Mouse (Mus musculus) forebrain, postnatal 0 days (tissue): ENCODE measurements around the gene Nus1. TPM values are rescaled to one million over a fixed set of nuclear protein-coding genes. Genes with fewer than 3 reads are reported as not detected.

ENCODE experiments used
- ATAC-seq: fragments of 200-750 bp; cut with Nextera tagmentation; 2 replicates; pipeline ENCODE4 v1.8.0; 2017; ENCODE audit warnings: mild to moderate bottlenecking, moderate library complexity
- DNase-seq: peaks from one replicate; pipeline ENCODE4 v3.0.0-alpha.2; 2015
- H3K27ac ChIP-seq: fragments of 300-500 bp; sonication (generic); 2 replicates; pipeline ENCODE4 v1.5.1; 2014; ENCODE audit warnings: low read depth, mild to moderate bottlenecking, antibody characterized with exemption, low read length, moderate library complexity, mixed read lengths
- H3K27me3 ChIP-seq: fragments of 300-500 bp; sonication (generic); 2 replicates; pipeline ENCODE4 v1.6.1; 2014; ENCODE audit warnings: mild to moderate bottlenecking, low read length, mixed read lengths; ENCODE audit not compliant: insufficient read depth
- H3K36me3 ChIP-seq: fragments of 300-500 bp; sonication (generic); 2 replicates; pipeline ENCODE4 v1.6.1; 2014; ENCODE audit warnings: mild to moderate bottlenecking, moderate library complexity; ENCODE audit not compliant: insufficient read depth
- H3K4me1 ChIP-seq: fragments of 300-500 bp; sonication (generic); 2 replicates; pipeline ENCODE4 v1.6.1; 2014; ENCODE audit warnings: antibody characterized with exemption; ENCODE audit not compliant: insufficient read depth
- H3K4me2 ChIP-seq: fragments of 300-500 bp; sonication (generic); 2 replicates; pipeline ENCODE4 v1.6.1; 2014; ENCODE audit warnings: low read depth, mild to moderate bottlenecking, moderate library complexity
- H3K4me3 ChIP-seq: fragments of 300-500 bp; sonication (generic); 2 replicates; pipeline ENCODE4 v1.5.1; 2014; ENCODE audit warnings: low read depth, low read length, mixed read lengths
- H3K9ac ChIP-seq: fragments of 300-500 bp; sonication (generic); 2 replicates; pipeline ENCODE4 v1.6.1; 2014; ENCODE audit warnings: mild to moderate bottlenecking
- H3K9me3 ChIP-seq: fragments of 300-500 bp; sonication (generic); 2 replicates; pipeline ENCODE4 v1.6.1; 2016; ENCODE audit warnings: low read length
- CTCF ChIP-seq: sonication (generic); IDR thresholded peaks from 2 replicates; pipeline ENCODE4 v1.5.1; 2016; ENCODE audit warnings: antibody characterized with exemption, control low read depth, low read depth
- WGBS: fragments of 180-500 bp; shearing (Covaris S2); extraction: QIAGEN DNeasy Blood & Tissue Kit; methylation state at CpG from one replicate; pipeline ENCODE4 v1.1.7; 2014; 5-methylcytosine and 5-hydroxymethylcytosine counted together
- polyA plus RNA-seq: library from polyadenylated mRNA; unstranded; fragments of >200 nt; fragmentation: Nextera tagmentation; extraction: Ambion mirVana; gene quantifications from 2 replicates; pipeline ENCODE4 v1.2.1, GENCODE M21; 2015
- total RNA-seq: library from RNA; depleted of rRNA; stranded (reverse); fragments of >200 nt; gene quantifications from 2 replicates; pipeline ENCODE4 v1.2.3, GENCODE M21; 2014

Nus1 gene
- total and polyA plus RNA-seq, 2 experiments from 2014 or later = 19.1 to 31.8 TPM

GRCm38 (mm10) chr10:52391208-52391607 is 26.1 kb upstream of the Nus1 start:
- 76% methylated on average over 2 of the region's 2 CpGs for WGBS
- no peak overlapping the region for H3K9ac ChIP-seq
- no peak overlapping the region for H3K4me3 ChIP-seq
- TF ChIP-seq CTCF = no peak
- no peak overlapping the region for H3K27ac ChIP-seq
- no peak for ATAC-seq
- H3K27me3 ChIP-seq = no peaks in the 10 kb centered on the region
- no peaks in the 10 kb centered on the region for H3K4me1 ChIP-seq
- H3K4me2 ChIP-seq = no peak overlapping the region
- no peaks in the 10 kb centered on the region for H3K9me3 ChIP-seq
- no peaks in the 10 kb centered on the region for H3K36me3 ChIP-seq
- no peak for DNase-seq

GRCm38 (mm10) chr10:52396647-52397046 is 20.7 kb upstream of the Nus1 start:
- no peaks in the 10 kb centered on the region for H3K9me3 ChIP-seq
- no peaks in the 10 kb centered on the region for H3K36me3 ChIP-seq
- H3K4me2 ChIP-seq = no peak overlapping the region
- DNase-seq (no peak), ATAC-seq (no peak)
- 90% methylated on average over 3 of the region's 3 CpGs for WGBS
- no peaks in the 10 kb centered on the region for H3K4me1 ChIP-seq
- no peak for TF ChIP-seq CTCF
- no peak overlapping the region for H3K27ac ChIP-seq
- no peak overlapping the region for H3K4me3 ChIP-seq
- H3K27me3 ChIP-seq = no peaks in the 10 kb centered on the region
- no peak overlapping the region for H3K9ac ChIP-seq

- no peak for DNase-seq
- Histone ChIP-seq H3K9ac (no peak overlapping the region), H3K27ac (no peak overlapping the region), H3K4me2 (no peak overlapping the region), H3K36me3 (no peaks in the 10 kb centered on the region), H3K9me3 (no peaks in the 10 kb centered on the region), H3K4me3 (no peak overlapping the region), H3K27me3 (no peaks in the 10 kb centered on the region), H3K4me1 (no peaks in the 10 kb centered on the region)
- WGBS = 83% methylated on average over 2 of the region's 2 CpGs
- no peak for TF ChIP-seq CTCF
- no peak for ATAC-seq
Observed at GRCm38 (mm10) chr10:52398715-52399114, 18.6 kb upstream of the Nus1 start.

- Histone ChIP-seq H3K4me2 (no peak overlapping the region), H3K27me3 (no peaks in the 10 kb centered on the region), H3K4me3 (no peak overlapping the region), H3K36me3 (no peaks in the 10 kb centered on the region), H3K27ac (no peak overlapping the region), H3K9me3 (no peaks in the 10 kb centered on the region), H3K9ac (no peak overlapping the region), H3K4me1 (no peaks in the 10 kb centered on the region)
- no peak for TF ChIP-seq CTCF
- no peak for ATAC-seq
- WGBS = 63% methylated on average over 3 of the region's 3 CpGs
- no peak for DNase-seq
Observed at GRCm38 (mm10) chr10:52399722-52400121, 17.6 kb upstream of the Nus1 start.

GRCm38 (mm10) chr10:52405160-52405559 is 12.2 kb upstream of the Nus1 start:
- TF ChIP-seq CTCF = no peak
- H3K4me1 ChIP-seq = no peaks in the 10 kb centered on the region
- no peak overlapping the region for H3K27ac ChIP-seq
- H3K4me3 ChIP-seq = no peak overlapping the region
- H3K9ac ChIP-seq = no peak overlapping the region
- H3K27me3 ChIP-seq = no peaks in the 10 kb centered on the region
- WGBS = 92% methylated on average over 13 of the region's 13 CpGs
- ATAC-seq = no peak
- H3K9me3 ChIP-seq = no peaks in the 10 kb centered on the region
- no peak overlapping the region for H3K4me2 ChIP-seq
- no peaks in the 10 kb centered on the region for H3K36me3 ChIP-seq
- no peak for DNase-seq

GRCm38 (mm10) chr10:52407526-52407925 is 9.8 kb upstream of the Nus1 start:
- Histone ChIP-seq H3K27me3 (no peaks in the 10 kb centered on the region), H3K9ac (no peak overlapping the region), H3K27ac (no peak overlapping the region), H3K4me1 (no peaks in the 10 kb centered on the region), H3K4me3 (no peak overlapping the region), H3K4me2 (no peak overlapping the region), H3K9me3 (no peaks in the 10 kb centered on the region), H3K36me3 (no peaks in the 10 kb centered on the region)
- no peak for ATAC-seq
- TF ChIP-seq CTCF = no peak
- WGBS = 82% methylated on average over 2 of the region's 2 CpGs
- DNase-seq = no peak

GRCm38 (mm10) chr10:52415020-52415419 is 2.3 kb upstream of the Nus1 start:
- ATAC-seq = no peak
- TF ChIP-seq CTCF = no peak
- Histone ChIP-seq H3K36me3 (no peaks in the 10 kb centered on the region), H3K4me2 (no peak overlapping the region), H3K4me1 (peaks cover 20% of the 10 kb centered on the region), H3K9me3 (no peaks in the 10 kb centered on the region), H3K9ac (no peak overlapping the region), H3K27ac (no peak overlapping the region), H3K4me3 (no peak overlapping the region), H3K27me3 (no peaks in the 10 kb centered on the region)
- no peak for DNase-seq
- WGBS = 77% methylated on average over 2 of the region's 2 CpGs

- DNase-seq (no peak), ATAC-seq (no peak)
- no peak for TF ChIP-seq CTCF
- Histone ChIP-seq H3K4me1 (peaks cover 24% of the 10 kb centered on the region), H3K4me3 (peak overlapping the region; percentile 88), H3K27me3 (no peaks in the 10 kb centered on the region), H3K4me2 (peak overlapping the region; percentile 51), H3K36me3 (no peaks in the 10 kb centered on the region), H3K27ac (peak overlapping the region; percentile 72; the same call in 1 of the 2 replicates), H3K9ac (peak overlapping the region; percentile 42; the same call in 1 of the 2 replicates), H3K9me3 (no peaks in the 10 kb centered on the region)
- 32% methylated on average over 2 of the region's 2 CpGs for WGBS
Observed at GRCm38 (mm10) chr10:52416458-52416857, 889 bp upstream of the Nus1 start.
